1 mouse cellular context compared by ENCODE assay signal in the genomic region with DNA sequence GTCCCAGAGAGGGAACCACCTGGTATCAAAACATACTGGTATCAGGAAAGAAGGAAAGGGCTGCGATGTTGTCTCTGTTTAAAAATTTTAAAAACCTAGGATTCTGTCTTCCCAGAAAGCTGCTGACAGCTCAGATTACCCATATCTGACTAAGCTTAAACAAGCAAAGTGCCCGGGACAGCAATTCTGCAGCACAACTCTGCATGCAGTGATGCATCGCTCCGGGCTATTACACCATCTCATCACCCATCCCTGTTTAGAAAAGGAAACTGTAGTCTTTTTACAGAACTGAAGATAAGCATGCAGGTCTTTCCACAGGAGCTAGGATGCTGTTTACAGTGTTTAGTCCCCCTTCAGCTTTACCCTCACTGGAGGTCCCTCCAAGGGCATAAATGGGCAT.
TF ChIP-seq lines count a peak whose summit lies in the region.

No protein-coding gene starts in this region.

TF ChIP-seq in CH12.LX, 34 proteins besides CTCF, POLR2A, EP300 and RAD21:
- TF ChIP-seq E2F4 (IDR thresholded peaks at IDR 0.05; ENCODE audit: insufficient replicate concordance, low read depth, low read length) = no peak
- 0 out of 2 replicates have a peak, but pooled peaks have one; percentile 32 for TF ChIP-seq SIN3A (IDR thresholded peaks at IDR 0.05; ENCODE audit: low read length)
